Mouse (Mus musculus): ENCODE measurements around the gene Plekhh3.
"Not testable (repeated sequence)": the region's sequence is repeated elsewhere in the genome, so short reads cannot be mapped to it uniquely, and the experiment has no call there.

The Plekhh3 gene

GRCm38 (mm10) chr11:101151063-101151462 is 20.1 kb downstream of the Plekhh3 start:
- no peak for DNase-seq (ENCODE audit: low read depth, low spot score)

- no peak for DNase-seq (ENCODE audit: low read depth, low spot score)
These were observed 21.7 kb downstream of the Plekhh3 start for GRCm38 (mm10) chr11:101149178-101150105.

- DNase-seq (ENCODE audit: low read depth, low spot score) = no peak
These were observed 22.4 kb downstream of the Plekhh3 start for GRCm38 (mm10) chr11:101148751-101149150.

- DNase-seq (ENCODE audit: low read depth, low spot score) = no peak
These were observed 24.8 kb downstream of the Plekhh3 start for GRCm38 (mm10) chr11:101146377-101146776.

GRCm38 (mm10) chr11:101143338-101144225 is 27.6 kb downstream of the Plekhh3 start:
- DNase-seq (ENCODE audit: low read depth, low spot score) = peak; percentile 80

- DNase-seq (ENCODE audit: low read depth, low spot score) = no peak
These were observed 28.8 kb downstream of the Plekhh3 start for GRCm38 (mm10) chr11:101142215-101142967.

GRCm38 (mm10) chr11:101141088-101141487 is 30.1 kb downstream of the Plekhh3 start:
- no peak for DNase-seq (ENCODE audit: low read depth, low spot score)

- no peak for DNase-seq (ENCODE audit: low read depth, low spot score)
These were observed 30.9 kb downstream of the Plekhh3 start for GRCm38 (mm10) chr11:101140164-101140819.

GRCm38 (mm10) chr11:101138536-101139181 is 32.5 kb downstream of the Plekhh3 start:
- no peak for DNase-seq (ENCODE audit: low read depth, low spot score)

GRCm38 (mm10) chr11:101137000-101137399 is 34.2 kb downstream of the Plekhh3 start:
- DNase-seq (ENCODE audit: low read depth, low spot score) = no peak

- DNase-seq (ENCODE audit: low read depth, low spot score) = no peak
These were observed 36.8 kb downstream of the Plekhh3 start for GRCm38 (mm10) chr11:101134217-101134865.

- no peak for DNase-seq (ENCODE audit: low read depth, low spot score)
These were observed 38.1 kb downstream of the Plekhh3 start for GRCm38 (mm10) chr11:101133037-101133436.

GRCm38 (mm10) chr11:101131701-101132100 is 39.5 kb downstream of the Plekhh3 start:
- peak; percentile 35 for DNase-seq (ENCODE audit: low read depth, low spot score)

- no peak for DNase-seq (ENCODE audit: low read depth, low spot score)
These were observed 40.0 kb downstream of the Plekhh3 start for GRCm38 (mm10) chr11:101131187-101131586.

- DNase-seq (ENCODE audit: low read depth, low spot score) = no peak
These were observed 40.9 kb downstream of the Plekhh3 start for GRCm38 (mm10) chr11:101130056-101130756.

- DNase-seq (ENCODE audit: low read depth, low spot score) = no peak
These were observed 42.1 kb downstream of the Plekhh3 start for GRCm38 (mm10) chr11:101128996-101129577.

GRCm38 (mm10) chr11:101127075-101127474 is 44.1 kb downstream of the Plekhh3 start:
- DNase-seq (ENCODE audit: low read depth, low spot score) = peak; percentile 17

- DNase-seq (ENCODE audit: low read depth, low spot score) = not testable (repeated sequence)
These were observed 46.1 kb downstream of the Plekhh3 start for GRCm38 (mm10) chr11:101125008-101125407.

GRCm38 (mm10) chr11:101124494-101124893 is 46.7 kb downstream of the Plekhh3 start:
- not testable (repeated sequence) for DNase-seq (ENCODE audit: low read depth, low spot score)

All from CD4-positive helper T cell, adult 2 months (primary cell).